Mouse (Mus musculus) thymus, postnatal 10 days (tissue): ENCODE results near the gene Olfr449.

Experiments
- DNase-seq, 2 experiments: peaks; one replicate each; pipeline ENCODE4 v3.0.0; 2021; ENCODE audit warnings: low spot score in 2 of 2

Gene Olfr449

GRCm38 (mm10) chr6:42834084-42834483 is at the start of gene Olfr449:
Gene Olfr449, plus strand, starts transcription at chr6:42834384.
- DNase-seq, result no peak

DNA sequence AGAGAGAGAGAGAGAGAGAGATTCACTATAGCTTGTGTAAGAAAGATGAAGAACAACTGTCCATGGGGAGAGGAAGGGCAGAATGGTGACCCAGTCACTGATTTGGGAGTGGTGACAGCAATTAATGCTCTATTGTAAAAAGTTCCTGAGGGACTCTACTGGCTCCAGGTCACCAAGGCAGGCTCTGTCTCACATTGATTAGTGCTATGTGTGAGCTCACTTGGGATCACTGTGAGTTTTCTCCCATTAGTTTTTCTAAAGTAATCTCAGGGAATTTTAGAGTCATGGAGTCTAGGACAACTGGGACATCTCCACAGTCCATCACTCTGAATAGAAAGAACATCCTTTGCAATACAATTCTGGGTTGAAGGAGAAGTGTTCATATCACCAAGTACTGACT is 49.4 kb upstream of the Olfr449 start, which contains the start of gene Olfr452:
TSS of gene Olfr452 (plus strand) at position 301 of the 400 bp plus-strand sequence.
- no peak for DNase-seq

DNA sequence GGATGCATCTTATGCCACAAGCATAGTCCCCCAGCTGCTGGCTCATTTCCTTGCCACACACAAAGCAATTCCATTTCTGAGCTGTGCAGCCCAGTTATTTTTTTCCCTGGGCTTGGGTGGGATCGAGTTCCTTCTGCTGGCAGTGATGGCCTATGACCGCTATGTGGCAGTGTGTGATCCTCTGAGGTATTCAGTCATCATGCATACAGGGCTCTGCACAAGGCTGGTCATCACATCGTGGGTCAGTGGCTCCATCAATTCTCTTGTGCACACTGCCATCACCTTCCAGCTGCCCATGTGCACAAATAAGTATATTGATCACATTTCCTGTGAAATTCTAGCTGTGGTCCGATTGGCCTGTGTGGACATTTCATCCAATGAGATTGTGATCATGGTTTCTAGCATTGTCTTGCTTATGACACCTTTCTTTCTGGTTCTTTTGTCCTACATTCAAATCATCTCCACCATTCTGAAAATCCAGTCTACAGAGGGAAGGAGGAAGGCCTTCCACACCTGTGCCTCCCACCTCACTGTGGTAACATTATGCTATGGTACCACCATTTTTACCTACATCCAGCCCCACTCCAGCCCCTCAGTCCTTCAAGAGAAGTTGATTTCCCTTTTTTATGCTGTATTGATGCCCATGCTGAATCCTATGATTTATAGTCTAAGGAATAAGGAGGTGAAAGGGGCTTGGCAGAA is 43.8 kb upstream of the Olfr449 start:
- DNase-seq, result no peak

DNA sequence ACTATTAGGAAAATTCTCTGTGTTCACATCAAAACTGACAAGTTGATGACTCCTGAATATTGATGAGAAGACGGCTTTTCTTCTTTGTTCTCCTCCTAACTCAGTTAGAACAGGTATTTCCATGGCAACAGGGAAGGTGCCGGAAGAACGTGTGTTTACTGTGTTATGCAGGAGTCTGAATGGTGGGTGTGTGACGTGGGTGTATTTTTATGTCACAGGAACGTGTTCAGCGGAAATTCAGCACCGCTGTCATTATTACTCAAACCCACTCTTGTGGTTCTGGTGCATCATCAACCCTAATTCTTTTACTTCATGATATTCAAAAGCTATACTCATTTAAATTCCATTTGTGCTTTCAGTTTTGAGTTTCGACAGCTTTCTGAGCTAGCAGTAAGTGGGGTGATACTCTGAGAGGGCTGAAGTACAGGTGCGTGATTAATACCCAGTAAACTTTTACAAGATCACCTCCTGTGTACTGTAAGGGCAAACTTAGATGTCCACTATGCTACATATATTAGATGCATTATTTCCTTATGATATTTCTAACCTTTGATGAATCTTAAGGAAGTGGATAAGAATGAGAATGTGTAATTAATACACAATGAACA is 43.1 kb upstream of the Olfr449 start:
- DNase-seq, result no peak

- DNase-seq, result no peak
Measured at GRCm38 (mm10) chr6:42794982-42795381, 39.2 kb upstream of the Olfr449 start.

GRCm38 (mm10) chr6:42811639-42812038 is 22.5 kb upstream of the Olfr449 start, which contains the start of gene Olfr450:
Gene Olfr450, plus strand, starts transcription at chr6:42811939.
- DNase-seq, result no peak

DNA sequence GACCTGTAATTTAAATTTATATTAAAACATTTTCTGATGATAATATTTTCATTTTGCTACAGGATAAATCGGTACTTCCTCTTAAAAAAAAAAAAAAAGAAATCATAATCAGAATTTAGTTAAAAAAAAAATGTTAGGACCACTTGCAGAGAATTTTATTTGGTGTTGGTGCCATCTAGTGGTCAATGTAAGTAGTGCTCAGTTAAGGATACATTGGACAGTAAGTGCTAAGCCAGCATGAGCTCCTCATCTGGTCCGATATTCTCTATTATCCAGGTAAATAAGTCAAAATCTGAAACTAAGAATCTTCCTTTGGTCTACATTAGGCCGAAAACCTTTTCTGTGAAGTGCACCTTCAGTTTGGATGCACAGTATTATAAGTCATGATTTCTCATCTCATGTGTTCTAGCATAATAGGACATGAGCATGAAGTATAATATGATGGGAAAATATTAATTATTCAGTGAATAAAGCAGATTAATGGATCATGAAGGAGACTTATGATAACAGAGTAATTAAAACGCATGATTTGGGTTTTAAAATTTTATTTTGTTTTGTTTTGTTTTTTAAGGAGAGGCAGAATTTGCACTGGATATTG is 26.1 kb downstream of the Olfr449 start:
- peak in 1 of 2 experiments; percentile 8 for DNase-seq

DNA sequence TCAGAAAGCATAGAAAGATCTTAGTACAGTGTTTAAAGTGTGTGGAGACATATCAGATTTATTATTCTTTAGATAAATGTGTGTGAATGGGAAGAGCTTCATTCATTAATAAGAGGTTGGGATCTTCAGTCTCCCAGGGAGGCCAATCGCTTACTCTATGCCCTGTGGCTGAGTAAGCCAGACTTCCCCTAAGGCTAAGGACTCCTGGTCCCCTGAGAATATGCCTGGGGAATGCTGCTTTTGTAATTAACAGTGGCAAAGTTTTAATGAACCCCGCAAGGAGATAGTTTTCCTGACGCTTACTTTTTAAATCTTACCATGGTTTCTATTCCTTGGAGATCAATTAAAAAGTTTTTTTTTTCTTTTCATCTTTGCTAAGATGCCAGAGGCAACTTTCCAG is 35.5 kb downstream of the Olfr449 start:
- DNase-seq, result no peak

- no peak for DNase-seq
Measured at GRCm38 (mm10) chr6:42876323-42876722, 42.1 kb downstream of the Olfr449 start.
